Mouse (Mus musculus) G1E (cell line): ENCODE measurements around the gene Adgrb3.

Experiments used
- CTCF ChIP-seq: IDR thresholded peaks from 2 replicates; pipeline ENCODE4 v1.5.1; 2012; ENCODE audit warnings: low read depth, low read length, inconsistent platforms, mixed read lengths
- GATA1 ChIP-seq: IDR thresholded peaks from 2 replicates; pipeline ENCODE4 v1.6.1; 2012; ENCODE audit warnings: borderline replicate concordance, low read length, inconsistent platforms, mixed read lengths

DNA sequence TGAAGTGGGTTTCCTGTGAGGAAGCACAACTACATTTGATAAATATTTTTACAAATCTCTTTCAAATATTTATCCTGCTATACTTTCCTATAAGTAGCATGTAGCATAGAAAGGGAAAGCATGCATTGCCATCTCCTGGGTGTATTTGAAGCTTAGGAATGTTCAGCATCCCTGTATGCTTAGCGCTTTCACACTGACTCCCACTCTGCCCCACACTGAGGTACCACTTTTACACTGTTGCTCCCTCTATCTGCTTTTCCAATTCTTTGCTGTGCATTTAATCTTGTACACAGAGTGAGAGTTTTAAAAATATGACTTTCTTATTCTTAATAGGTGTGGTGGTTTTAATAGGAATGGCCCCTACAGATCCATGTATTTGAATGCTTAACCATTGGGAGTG is 261.4 kb downstream of the Adgrb3 start:
- TF ChIP-seq GATA1: no peak
- no peak for TF ChIP-seq CTCF
